Mouse (Mus musculus) limb, embryonic 12.5 days (tissue): ENCODE data around the gene Slc35b2. TPM values are rescaled to one million over a fixed set of nuclear protein-coding genes. Genes with fewer than 3 reads are reported as not detected.
A peak's percentile ranks its signal among the peaks of the same experiment; 100 is the strongest.

Experiments
- ATAC-seq: fragments of 200-750 bp; cut with Nextera tagmentation; 2 replicates; pipeline ENCODE4 v1.8.0; 2017; ENCODE audit warnings: low read depth, moderate TSS enrichment; ENCODE audit not compliant: insufficient number of reproducible peaks, insufficient read depth, low FRiP score, low TSS enrichment
- H3K27ac ChIP-seq: fragments of 300-500 bp; sonication (generic); 2 replicates; pipeline ENCODE4 v1.5.1; 2016; ENCODE audit warnings: mild to moderate bottlenecking, moderate library complexity
- H3K27me3 ChIP-seq: fragments of 300-500 bp; sonication (generic); 2 replicates; pipeline ENCODE4 v1.6.1; 2016; ENCODE audit warnings: mild to moderate bottlenecking, moderate library complexity
- H3K36me3 ChIP-seq: fragments of 300-500 bp; sonication (generic); 2 replicates; pipeline ENCODE4 v1.6.1; 2016; ENCODE audit warnings: mild to moderate bottlenecking, moderate library complexity
- H3K4me1 ChIP-seq: fragments of 300-500 bp; sonication (generic); replicated peaks from 2 replicates; pipeline ENCODE4 v1.6.1; 2016
- H3K4me2 ChIP-seq: fragments of 300-500 bp; sonication (generic); 2 replicates; pipeline ENCODE4 v1.6.1; 2016; ENCODE audit warnings: mild to moderate bottlenecking, moderate library complexity
- H3K4me3 ChIP-seq: fragments of 300-500 bp; sonication (generic); replicated peaks from 2 replicates; pipeline ENCODE4 v1.5.1; 2016; ENCODE audit warnings: mild to moderate bottlenecking
- H3K9ac ChIP-seq: fragments of 300-500 bp; sonication (generic); replicated peaks from 2 replicates; pipeline ENCODE4 v1.6.1; 2016; ENCODE audit warnings: mild to moderate bottlenecking, moderate library complexity
- H3K9me3 ChIP-seq: fragments of 300-500 bp; sonication (generic); 2 replicates; pipeline ENCODE4 v1.6.1; 2016; ENCODE audit warnings: mild to moderate bottlenecking, moderate library complexity
- WGBS: fragments of 180-500 bp; shearing (Covaris S2); methylation state at CpG from one replicate; pipeline ENCODE4 v1.1.7; 2016; 5-methylcytosine and 5-hydroxymethylcytosine counted together
- polyA plus RNA-seq: library from polyadenylated mRNA; unstranded; fragments of >200 nt; fragmentation: Nextera tagmentation; extraction: Ambion mirVana; gene quantifications from 2 replicates; pipeline ENCODE4 v1.2.1, GENCODE M21; 2016

The Slc35b2 gene
- polyA plus RNA-seq, 1 experiment from 2014 or later: 96.9 TPM

GRCm38 (mm10) chr17:45596631-45597396 is 33.1 kb downstream of the Slc35b2 start:
- Histone ChIP-seq H3K36me3 (no peaks in the 10 kb centered on the region), H3K4me3 (no peak overlapping the region), H3K4me2 (no peak overlapping the region), H3K4me1 (peaks cover 84% of the 10 kb centered on the region), H3K27me3 (peaks cover 71% of the 10 kb centered on the region), H3K9ac (no peak overlapping the region), H3K27ac (no peak overlapping the region), H3K9me3 (no peaks in the 10 kb centered on the region)
- ATAC-seq: no peak
- WGBS: 33% methylated on average over 11 of the region's 11 CpGs

GRCm38 (mm10) chr17:45597787-45598186 is 34.1 kb downstream of the Slc35b2 start:
- Histone ChIP-seq H3K27ac (no peak overlapping the region), H3K4me2 (no peak overlapping the region), H3K36me3 (no peaks in the 10 kb centered on the region), H3K4me3 (no peak overlapping the region), H3K9me3 (no peaks in the 10 kb centered on the region), H3K4me1 (peaks cover 79% of the 10 kb centered on the region), H3K27me3 (peaks cover 71% of the 10 kb centered on the region), H3K9ac (no peak overlapping the region)
- ATAC-seq: no peak
- WGBS: 25% methylated on average over 3 of the region's 3 CpGs

- Histone ChIP-seq H3K4me2 (no peak overlapping the region), H3K4me1 (peaks cover 73% of the 10 kb centered on the region), H3K27me3 (peaks cover 66% of the 10 kb centered on the region), H3K36me3 (no peaks in the 10 kb centered on the region), H3K27ac (no peak overlapping the region), H3K9me3 (no peaks in the 10 kb centered on the region), H3K9ac (no peak overlapping the region), H3K4me3 (no peak overlapping the region)
- WGBS: 76% methylated on average over 2 of the region's 2 CpGs
- no peak for ATAC-seq
Measured at GRCm38 (mm10) chr17:45598376-45598775, 34.7 kb downstream of the Slc35b2 start.

- H3K9me3 ChIP-seq: no peaks in the 10 kb centered on the region
- ATAC-seq: no peak
- H3K27me3 ChIP-seq: peaks cover 62% of the 10 kb centered on the region
- H3K9ac ChIP-seq: no peak overlapping the region
- H3K4me3 ChIP-seq: peak overlapping the region; percentile 39
- H3K27ac ChIP-seq: no peak overlapping the region
- peaks cover 68% of the 10 kb centered on the region for H3K4me1 ChIP-seq
- 66% methylated on average over 3 of the region's 3 CpGs for WGBS
- peak overlapping the region; percentile 78 for H3K4me2 ChIP-seq
- no peaks in the 10 kb centered on the region for H3K36me3 ChIP-seq
Measured at GRCm38 (mm10) chr17:45598891-45599290, 35.2 kb downstream of the Slc35b2 start.

GRCm38 (mm10) chr17:45599446-45600242 is 36.0 kb downstream of the Slc35b2 start, which contains the start of gene Slc29a1:
Gene Slc29a1, minus strand, starts transcription at chr17:45599606.
- WGBS: 16% methylated on average over 32 of the region's 32 CpGs
- no peaks in the 10 kb centered on the region for H3K36me3 ChIP-seq
- no peak for ATAC-seq
- no peaks in the 10 kb centered on the region for H3K9me3 ChIP-seq
- peak within 1 kb of the TSS; percentile 78 for H3K4me2 ChIP-seq
- H3K4me1 ChIP-seq: peaks cover 60% of the 10 kb centered on the region
- peak within 1 kb of the TSS; percentile 44 for H3K9ac ChIP-seq
- H3K27ac ChIP-seq: 0 out of 2 replicates have a peak within 1 kb of the TSS, but pooled peaks have one; percentile 12
- peak within 1 kb of the TSS; percentile 39 for H3K4me3 ChIP-seq
- peaks cover 55% of the 10 kb centered on the region for H3K27me3 ChIP-seq

- H3K4me2 ChIP-seq: peak overlapping the region; percentile 78; the same call in 1 of the 2 replicates
- 0 out of 2 replicates have a peak overlapping the region, but pooled peaks have one; percentile 39 for H3K4me3 ChIP-seq
- no peak overlapping the region for H3K27ac ChIP-seq
Measured at GRCm38 (mm10) chr17:45600267-45600666, 36.6 kb downstream of the Slc35b2 start.

GRCm38 (mm10) chr17:45601325-45601724 is 37.7 kb downstream of the Slc35b2 start:
- Histone ChIP-seq H3K36me3 (no peaks in the 10 kb centered on the region), H3K9ac (0 out of 2 replicates have a peak overlapping the region, but pooled peaks have one; percentile 9), H3K4me1 (peaks cover 45% of the 10 kb centered on the region), H3K4me2 (peak overlapping the region; percentile 19; the same call in 1 of the 2 replicates), H3K4me3 (0 out of 2 replicates have a peak overlapping the region, but pooled peaks have one; percentile 3), H3K9me3 (no peaks in the 10 kb centered on the region), H3K27me3 (peaks cover 43% of the 10 kb centered on the region), H3K27ac (peak overlapping the region; percentile 37; the same call in 1 of the 2 replicates)
- WGBS: 14% methylated on average over 22 of the region's 22 CpGs
- ATAC-seq: no peak

More at GRCm38 (mm10) chr17:45600267-45600666, 36.6 kb downstream of the Slc35b2 start:
- ATAC-seq: no peak
- H3K4me1 ChIP-seq: peaks cover 54% of the 10 kb centered on the region
- H3K27me3 ChIP-seq: peaks cover 48% of the 10 kb centered on the region
- H3K9ac ChIP-seq: no peak overlapping the region
- no peaks in the 10 kb centered on the region for H3K9me3 ChIP-seq
- 43% methylated on average over 8 of the region's 8 CpGs for WGBS
- no peaks in the 10 kb centered on the region for H3K36me3 ChIP-seq

GRCm38 (mm10) chr17:45601877-45602304 is 38.2 kb downstream of the Slc35b2 start, which contains the start of gene Mymx:
Gene Mymx, minus strand, starts transcription at chr17:45602102.
- 31% methylated on average over 6 of the region's 6 CpGs for WGBS
- Histone ChIP-seq H3K9ac (0 out of 2 replicates have a peak within 1 kb of the TSS, but pooled peaks have one; percentile 9), H3K27ac (peak within 1 kb of the TSS; percentile 37; the same call in 1 of the 2 replicates), H3K4me2 (peak within 1 kb of the TSS; percentile 19; the same call in 1 of the 2 replicates), H3K4me3 (0 out of 2 replicates have a peak within 1 kb of the TSS, but pooled peaks have one; percentile 3), H3K4me1 (peaks cover 41% of the 10 kb centered on the region), H3K36me3 (no peaks in the 10 kb centered on the region), H3K9me3 (no peaks in the 10 kb centered on the region), H3K27me3 (peaks cover 39% of the 10 kb centered on the region)
- 0 out of 2 replicates have a peak, but pooled peaks have one; percentile 39 for ATAC-seq

- peaks cover 35% of the 10 kb centered on the region for H3K4me1 ChIP-seq
- peaks cover 39% of the 10 kb centered on the region for H3K27me3 ChIP-seq
- H3K4me2 ChIP-seq: no peak overlapping the region
- no peaks in the 10 kb centered on the region for H3K36me3 ChIP-seq
- H3K9me3 ChIP-seq: no peaks in the 10 kb centered on the region
- H3K9ac ChIP-seq: no peak overlapping the region
- ATAC-seq: no peak
- no peak overlapping the region for H3K27ac ChIP-seq
- WGBS: 73% methylated on average over 3 of the region's 3 CpGs
- H3K4me3 ChIP-seq: no peak overlapping the region
Measured at GRCm38 (mm10) chr17:45602984-45603383, 39.3 kb downstream of the Slc35b2 start.

GRCm38 (mm10) chr17:45606992-45607879 is 43.6 kb downstream of the Slc35b2 start:
- Histone ChIP-seq H3K9ac (no peak overlapping the region), H3K4me2 (no peak overlapping the region), H3K27me3 (peaks cover 4% of the 10 kb centered on the region), H3K27ac (no peak overlapping the region), H3K4me1 (peaks cover 4% of the 10 kb centered on the region; the same call in 1 of the 2 replicates), H3K4me3 (no peak overlapping the region), H3K9me3 (no peaks in the 10 kb centered on the region), H3K36me3 (no peaks in the 10 kb centered on the region)
- no peak for ATAC-seq
- WGBS: 81% methylated on average over 15 of the region's 15 CpGs
